Mouse (Mus musculus) left cerebral cortex, adult 2 months (tissue): Measurements from ENCODE around the gene Asgr1. TPM values are rescaled to one million over a fixed set of nuclear protein-coding genes. Genes with fewer than 3 reads are reported as not detected.

Experiments
- DNase-seq, 2 experiments: peaks; one replicate each; pipeline ENCODE4 v3.0.0; 2021 to 2022; ENCODE audit warnings: low spot score in 2 of 2, mixed read lengths in 1 of 2; ENCODE audit errors: extremely low spot score in 1 of 2
- H3K27ac ChIP-seq: fragments of 200-600 bp; 2 replicates; pipeline ENCODE4 v1.8.1; 2022
- H3K4me3 ChIP-seq: fragments of 200-600 bp; 2 replicates; pipeline ENCODE4 v1.8.1; 2022
- CTCF ChIP-seq: fragments of 200-600 bp; IDR thresholded peaks from 2 replicates; pipeline ENCODE4 v1.8.1; 2022; ENCODE audit warnings: antibody characterized with exemption, mild to moderate bottlenecking, moderate library complexity
- intact Hi-C: fragments of 180-260 bp; cut with DNase I; formaldehyde crosslinking; loops from one replicate; pipeline ENCODE4 v1.15.1; 2025
- total RNA-seq, 2 experiments: library from RNA; stranded (reverse); gene quantifications; 2 replicates each; pipeline ENCODE4 v1.2.3; 2021

The Asgr1 gene
- total RNA-seq, 2 experiments from 2014 or later: 1.8 to 2.1 TPM

DNA sequence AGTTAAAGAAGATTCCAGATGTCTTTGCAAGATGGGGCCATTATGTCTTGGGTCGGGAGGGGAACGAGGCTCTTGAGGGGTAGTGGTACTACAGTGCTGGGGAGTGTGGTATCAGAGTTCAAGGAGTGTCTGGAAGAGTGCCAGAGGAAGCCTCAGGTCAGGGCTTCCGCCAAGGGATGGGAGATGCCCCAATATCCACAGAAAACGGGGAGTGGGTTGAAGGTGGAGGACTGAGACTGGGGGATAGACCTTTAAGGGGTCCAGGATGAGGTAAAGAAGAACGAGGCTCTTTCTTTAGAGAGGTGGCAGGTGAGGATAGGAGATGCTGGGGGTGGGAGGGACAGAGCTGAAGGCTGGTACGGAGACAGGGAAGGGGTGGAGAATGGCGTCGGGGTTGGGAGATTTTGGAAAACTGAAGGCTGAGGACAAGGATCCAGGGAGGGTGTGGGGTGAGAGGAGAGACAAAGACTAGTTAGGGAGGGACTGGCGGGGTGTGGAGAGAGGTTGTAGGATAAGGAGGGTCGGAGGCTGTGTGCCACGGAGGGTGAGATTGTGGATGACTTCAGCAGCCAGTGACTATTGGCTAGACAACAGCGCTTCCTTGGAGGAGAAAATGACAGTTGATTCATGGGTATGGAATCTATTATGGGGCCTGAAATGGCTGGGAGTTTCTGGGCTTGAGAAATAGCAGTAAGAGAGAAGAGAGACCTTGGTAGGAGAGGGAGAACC lies 25.3 kb upstream of the Asgr1 start:
- DNase-seq: no peak
- TF ChIP-seq CTCF: no peak
- H3K4me3 ChIP-seq: peak overlapping the region; percentile 37
- intact Hi-C loops: no loop called here
- H3K27ac ChIP-seq: peak overlapping the region; percentile 84

DNA sequence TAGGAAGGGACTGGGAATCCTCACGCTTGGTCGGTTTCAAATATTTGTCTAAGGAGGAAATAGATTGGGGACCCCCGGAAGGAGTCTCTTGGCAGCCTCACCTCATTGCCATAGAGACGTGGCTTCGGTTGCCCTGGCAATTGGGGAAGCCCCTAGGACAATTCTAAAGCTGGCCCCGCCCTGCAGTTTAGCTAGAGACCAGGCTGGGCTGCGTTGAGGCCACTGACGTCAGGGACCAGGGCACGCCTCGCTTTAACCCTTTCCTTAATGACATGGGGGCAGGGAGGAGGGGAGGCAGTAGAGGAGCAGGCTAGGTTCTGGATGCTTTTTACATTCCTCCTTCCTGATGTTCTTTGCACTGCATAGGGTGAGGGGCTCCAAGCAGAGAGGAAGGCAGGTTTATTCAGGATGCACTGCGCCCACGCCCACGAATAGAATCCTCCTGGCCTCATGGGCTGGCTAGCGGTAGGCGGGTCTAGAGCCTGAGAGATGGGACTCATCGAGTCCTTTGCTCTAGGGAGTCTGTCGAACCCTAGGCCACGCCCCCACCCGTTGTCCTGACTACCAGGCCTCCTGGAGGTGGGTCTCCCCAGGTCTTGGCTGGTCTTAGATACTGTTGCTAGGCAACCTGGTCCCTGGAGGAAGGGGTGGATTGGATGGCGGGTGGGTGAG lies 24.6 kb upstream of the Asgr1 start:
- intact Hi-C loops: no loop called here
- DNase-seq: peak; percentile 79 to 86
- no peak for TF ChIP-seq CTCF
- H3K27ac ChIP-seq: peak overlapping the region; percentile 84
- peak overlapping the region; percentile 37 for H3K4me3 ChIP-seq

GRCm38 (mm10) chr11:70029829-70030550 lies 23.9 kb upstream of the Asgr1 start:
- no peak for TF ChIP-seq CTCF
- Histone ChIP-seq H3K27ac (peak overlapping the region; percentile 84), H3K4me3 (peak overlapping the region; percentile 37)
- intact Hi-C loops: no loop called here
- no peak for DNase-seq

GRCm38 (mm10) chr11:70030651-70031320 lies 23.1 kb upstream of the Asgr1 start:
- no peak for TF ChIP-seq CTCF
- H3K4me3 ChIP-seq: no peak overlapping the region
- intact Hi-C loops: no loop called here
- no peak for DNase-seq
- H3K27ac ChIP-seq: no peak overlapping the region

DNA sequence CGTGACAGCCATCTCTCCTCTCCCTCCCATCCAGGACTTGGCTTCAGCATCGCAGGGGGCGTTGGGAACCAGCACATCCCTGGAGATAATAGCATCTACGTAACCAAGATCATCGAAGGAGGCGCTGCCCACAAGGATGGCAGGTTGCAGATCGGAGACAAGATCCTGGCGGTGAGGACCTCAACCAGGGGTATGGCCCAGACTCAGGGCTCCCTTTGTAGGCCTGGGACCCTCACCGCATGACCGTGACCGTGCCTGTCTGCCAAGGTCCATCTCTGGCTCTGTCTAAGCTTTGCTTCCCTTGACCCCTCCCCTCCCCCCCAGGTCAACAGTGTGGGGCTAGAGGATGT lies 22.6 kb upstream of the Asgr1 start:
- no peak for TF ChIP-seq CTCF
- intact Hi-C loops: no loop called here
- no peak for DNase-seq
- no peak overlapping the region for H3K4me3 ChIP-seq
- no peak overlapping the region for H3K27ac ChIP-seq

GRCm38 (mm10) chr11:70038174-70038573 lies 15.7 kb upstream of the Asgr1 start:
- TF ChIP-seq CTCF: no peak
- Histone ChIP-seq H3K4me3 (no peak overlapping the region), H3K27ac (no peak overlapping the region)
- no peak for DNase-seq
- intact Hi-C loops: no loop called here

- TF ChIP-seq CTCF: no peak
- H3K27ac ChIP-seq: no peak overlapping the region
- intact Hi-C loops: no loop called here
- H3K4me3 ChIP-seq: no peak overlapping the region
- no peak for DNase-seq
These were observed 14.3 kb upstream of the Asgr1 start for GRCm38 (mm10) chr11:70039631-70040030.

DNA sequence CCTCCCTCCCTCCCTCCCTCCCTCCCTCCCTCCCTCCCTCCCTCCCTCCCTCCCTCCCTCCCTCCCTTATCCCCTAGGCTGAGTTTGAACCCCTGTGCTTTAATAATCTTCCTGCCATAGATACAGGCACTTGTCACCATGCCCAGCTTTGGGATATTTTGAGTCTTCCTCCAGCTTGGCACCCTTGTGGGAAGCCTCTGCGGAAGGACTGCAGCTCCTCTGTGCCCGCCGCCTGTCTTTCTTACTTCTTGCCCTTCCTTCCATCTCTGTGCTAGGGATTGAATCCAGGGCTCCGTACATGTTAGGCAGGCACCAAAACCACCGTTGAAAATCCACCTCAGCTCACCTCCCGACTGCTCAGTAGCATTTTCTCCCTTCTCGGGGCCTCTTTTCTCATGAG lies 13.7 kb upstream of the Asgr1 start:
- TF ChIP-seq CTCF: no peak
- intact Hi-C loops: no loop called here
- DNase-seq: no peak
- Histone ChIP-seq H3K27ac (peak overlapping the region; percentile 40; the same call in 1 of the 2 replicates), H3K4me3 (no peak overlapping the region)

- Histone ChIP-seq H3K4me3 (no peak overlapping the region), H3K27ac (no peak overlapping the region)
- no peak for TF ChIP-seq CTCF
- no peak for DNase-seq
- intact Hi-C loops: no loop called here
These were observed 11.4 kb upstream of the Asgr1 start for GRCm38 (mm10) chr11:70042309-70043085.

DNA sequence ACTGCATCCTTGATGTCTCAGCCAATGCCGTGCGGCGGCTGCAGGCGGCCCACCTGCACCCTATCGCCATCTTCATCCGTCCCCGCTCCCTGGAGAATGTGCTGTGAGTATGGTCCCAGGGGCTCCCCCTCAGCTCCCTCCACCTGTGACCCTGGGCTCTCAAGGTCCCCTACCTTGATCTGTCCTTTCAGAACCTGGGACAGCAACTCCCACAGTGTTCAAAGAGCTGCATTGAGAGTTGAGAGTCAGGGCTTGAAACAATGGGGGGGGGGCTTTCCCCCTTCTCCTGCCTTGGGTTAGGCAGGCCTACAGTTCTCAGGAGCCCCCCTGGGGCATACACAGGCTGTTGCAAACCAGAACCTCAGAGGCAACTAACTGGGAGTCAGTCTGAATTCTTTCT lies 10.2 kb upstream of the Asgr1 start:
- no peak overlapping the region for H3K27ac ChIP-seq
- intact Hi-C loops: no loop called here
- no peak overlapping the region for H3K4me3 ChIP-seq
- no peak for TF ChIP-seq CTCF
- no peak for DNase-seq

- H3K4me3 ChIP-seq: no peak overlapping the region
- no peak overlapping the region for H3K27ac ChIP-seq
- no peak for DNase-seq
- intact Hi-C loops: no loop called here
- no peak for TF ChIP-seq CTCF
These were observed 8.4 kb upstream of the Asgr1 start for GRCm38 (mm10) chr11:70045435-70045834.
